Mouse (Mus musculus) stomach, postnatal 0 days (tissue): ENCODE results near the gene Zfp518b.

Experiments
- CTCF ChIP-seq: IDR thresholded peaks from 2 replicates; pipeline ENCODE4 v1.5.1; 2016; ENCODE audit warnings: antibody characterized with exemption, low read depth, mild to moderate bottlenecking, moderate library complexity
- EP300 ChIP-seq: optimal IDR thresholded peaks from 2 replicates; pipeline ENCODE3; 2016; ENCODE audit warnings: antibody characterized with exemption

GRCm38 (mm10) chr5:38654571-38654970 is 30.1 kb downstream of the Zfp518b start:
- no peak for TF ChIP-seq CTCF
- TF ChIP-seq EP300 = no peak
